ENCODE assay signal across 21 mouse cellular contexts in the genomic region with DNA sequence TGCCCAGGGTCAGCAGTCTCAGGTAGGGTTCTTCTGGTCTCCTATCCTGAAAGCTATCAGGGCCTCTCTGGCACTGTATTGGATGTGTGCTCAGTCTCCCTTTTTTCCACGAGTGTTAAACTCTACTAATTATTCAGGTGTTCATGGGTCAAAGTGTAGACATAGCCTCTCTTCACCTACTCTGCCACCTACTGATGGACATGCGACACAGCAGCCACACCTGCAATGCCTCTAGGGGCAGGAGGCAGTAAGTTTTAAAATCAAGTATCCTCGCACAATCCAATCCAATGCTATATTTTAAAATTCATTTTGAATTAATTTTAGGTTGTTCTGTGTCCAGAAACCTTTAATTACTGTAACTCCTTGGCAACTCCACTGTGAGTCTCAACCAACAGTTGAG.
A peak's percentile ranks its signal among the peaks of the same experiment; 100 is the strongest.
DNase-seq lines count a peak whose midpoint lies in the region; ATAC-seq and TF ChIP-seq lines count a peak whose summit lies in the region.
"Had no signal": no experiment of that assay in that cellular context is flagged by ENCODE, and none has a peak within 500 bp of the region (broad histone marks: within the 10 kb centered on the region; RNA-seq: fewer than 3 reads in every experiment).

No protein-coding gene starts in this region.

- no peaks in the 10 kb centered on the region for H3K36me3 ChIP-seq in heart, postnatal 0 days (replicated peaks; ENCODE audit: control insufficient read depth, insufficient read depth, low read length)
- H3K36me3 ChIP-seq in liver, adult 2 months (ENCODE audit: control insufficient read depth, insufficient read depth, low read length) = no peaks in the 10 kb centered on the region
- H3K36me3 ChIP-seq in ES-Bruce4 (ENCODE audit: control insufficient read depth, insufficient read depth, low read length, poor library complexity, severe bottlenecking) = no peaks in the 10 kb centered on the region
- H3K36me3 ChIP-seq in small intestine, adult 2 months (ENCODE audit: control insufficient read depth, insufficient read depth, low read length) = no peaks in the 10 kb centered on the region
- H3K36me3 ChIP-seq in limb, embryonic 10.5 days = no peaks in the 10 kb centered on the region
- H3K36me3 ChIP-seq: heart, embryonic 12.5 days had no signal

- no peak for TF ChIP-seq EP300 in heart, postnatal 0 days (IDR thresholded peaks at IDR 0.05; ENCODE audit: low read depth)
- no peak for TF ChIP-seq EP300 in ES-Bruce4 (IDR thresholded peaks at IDR 0.05; ENCODE audit: insufficient read depth, low read depth, low read length)

- H3K9me3 ChIP-seq in heart, postnatal 0 days (replicated peaks; ENCODE audit: control insufficient read depth, low read length) = no peaks in the 10 kb centered on the region
- no peaks in the 10 kb centered on the region for H3K9me3 ChIP-seq in ES-Bruce4 (replicated peaks; ENCODE audit: control insufficient read depth, insufficient read depth, low read length, poor library complexity, severe bottlenecking)
- no peaks in the 10 kb centered on the region for H3K9me3 ChIP-seq in limb, embryonic 10.5 days (replicated peaks)
- H3K9me3 ChIP-seq: heart, embryonic 12.5 days had no signal

- ATAC-seq in heart, postnatal 0 days (ENCODE audit: insufficient read depth, low read depth) = no peak
- ATAC-seq: midbrain, embryonic 16.5 days had no signal

- TF ChIP-seq POLR2A in liver, adult 2 months (IDR thresholded peaks at IDR 0.05; ENCODE audit: extremely low read depth, insufficient read depth, low read length) = no peak
- no peak for TF ChIP-seq POLR2A in ES-Bruce4 (IDR thresholded peaks at IDR 0.05; ENCODE audit: insufficient read depth, low read length)
- TF ChIP-seq POLR2A in small intestine, adult 2 months (IDR thresholded peaks at IDR 0.05; ENCODE audit: low read depth, low read length) = no peak

- H3K4me3 ChIP-seq in heart, postnatal 0 days (ENCODE audit: low read depth, low read length) = no peak overlapping the region
- H3K4me3 ChIP-seq in liver, adult 2 months (ENCODE audit: insufficient read depth, low read depth, low read length) = no peak overlapping the region
- no peak overlapping the region for H3K4me3 ChIP-seq in ES-Bruce4 (ENCODE audit: low read depth, low read length)
- no peak overlapping the region for H3K4me3 ChIP-seq in small intestine, adult 2 months (ENCODE audit: low read depth, low read length)
- H3K4me3 ChIP-seq in limb, embryonic 10.5 days = no peak overlapping the region
- H3K4me3 ChIP-seq: gastrocnemius, adult 2 months; heart, embryonic 12.5 days had no signal

- no peak for DNase-seq in heart, postnatal 0 days (ENCODE audit: low spot score)
- DNase-seq in heart, postnatal 14 days = no peak
- DNase-seq in liver, adult 2 months (ENCODE audit: extremely low read depth, low read depth, low spot score) = peak; percentile 18
- no peak for DNase-seq in liver
- no peak for DNase-seq in limb, embryonic 10.5 days (ENCODE audit: low spot score)
- DNase-seq: adrenal gland, postnatal 25 days; cerebellum, adult 11-12 months; cerebellum, postnatal 25 days; gastrocnemius, adult 2 months; heart, postnatal 4 days; kidney, adult 9 months; kidney, postnatal 4 days; lung, adult 18-20 months; lung, postnatal 36 days; retina, postnatal 1 day; right cerebral cortex, postnatal 4 days; thymus, postnatal 36 days had no signal

- H3K4me2 ChIP-seq in heart, postnatal 0 days (ENCODE audit: low read depth, low read length) = no peak overlapping the region
- H3K4me2 ChIP-seq: heart, embryonic 12.5 days had no signal

- peak; percentile 37 for TF ChIP-seq CTCF in heart, postnatal 0 days (IDR thresholded peaks at IDR 0.05; ENCODE audit: low read depth)
- peak; percentile 76 for TF ChIP-seq CTCF in liver, adult 2 months (IDR thresholded peaks at IDR 0.05; ENCODE audit: low read depth, low read length)
- TF ChIP-seq CTCF in ES-Bruce4 (IDR thresholded peaks at IDR 0.05; ENCODE audit: low read depth, low read length) = peak; percentile 66
- TF ChIP-seq CTCF in small intestine, adult 2 months (IDR thresholded peaks at IDR 0.05; ENCODE audit: extremely low read depth, insufficient read length, insufficient replicate concordance, low read depth, low read length) = peak; percentile 32; the same call in 1 of the 2 replicates

- WGBS in heart, postnatal 0 days = 52% methylated on average over 3 of the region's 3 CpGs
- 50% methylated on average over 3 of the region's 3 CpGs for WGBS in liver, adult 2 months
- WGBS in small intestine, adult 2 months = 57% methylated on average over 3 of the region's 3 CpGs
- WGBS in limb, embryonic 10.5 days = 52% methylated on average over 3 of the region's 3 CpGs

- H3K4me1 ChIP-seq in heart, postnatal 0 days (ENCODE audit: control insufficient read depth, insufficient read depth) = no peaks in the 10 kb centered on the region
- no peaks in the 10 kb centered on the region for H3K4me1 ChIP-seq in liver, adult 2 months (ENCODE audit: control insufficient read depth, insufficient read depth, low read length)
- no peaks in the 10 kb centered on the region for H3K4me1 ChIP-seq in ES-Bruce4 (ENCODE audit: control insufficient read depth, insufficient read depth, low read length)
- no peaks in the 10 kb centered on the region for H3K4me1 ChIP-seq in small intestine, adult 2 months (ENCODE audit: control insufficient read depth, insufficient read depth, insufficient read length, low read length)
- no peaks in the 10 kb centered on the region for H3K4me1 ChIP-seq in limb, embryonic 10.5 days
- H3K4me1 ChIP-seq: heart, embryonic 12.5 days had no signal

- no peak overlapping the region for H3K9ac ChIP-seq in heart, postnatal 0 days (replicated peaks; ENCODE audit: low read depth, low read length)
- no peak overlapping the region for H3K9ac ChIP-seq in liver, adult 2 months (ENCODE audit: low read depth, low read length)
- no peak overlapping the region for H3K9ac ChIP-seq in ES-Bruce4 (ENCODE audit: low read depth, poor library complexity, severe bottlenecking)
- H3K9ac ChIP-seq: heart, embryonic 12.5 days had no signal

- intact Hi-C loops in heart, postnatal 14 days (cut with DNase I) = no loop called here

- H3K27me3 ChIP-seq in heart, postnatal 0 days (ENCODE audit: control insufficient read depth, insufficient read depth, low read length) = no peaks in the 10 kb centered on the region
- no peaks in the 10 kb centered on the region for H3K27me3 ChIP-seq in liver, adult 2 months (ENCODE audit: control insufficient read depth, insufficient read depth, low read length)
- H3K27me3 ChIP-seq in ES-Bruce4 (ENCODE audit: control insufficient read depth, insufficient read depth, low read length, poor library complexity, severe bottlenecking) = no peaks in the 10 kb centered on the region
- H3K27me3 ChIP-seq in small intestine, adult 2 months (ENCODE audit: control insufficient read depth, insufficient read depth, low read length) = no peaks in the 10 kb centered on the region
- H3K27me3 ChIP-seq in limb, embryonic 10.5 days (ENCODE audit: low read depth, poor library complexity, severe bottlenecking) = no peaks in the 10 kb centered on the region
- H3K27me3 ChIP-seq: heart, embryonic 12.5 days had no signal

- H3K79me2 ChIP-seq in liver, adult 2 months (ENCODE audit: control insufficient read depth, insufficient read depth, low read length) = no peaks in the 10 kb centered on the region

- H3K27ac ChIP-seq in heart, postnatal 0 days (ENCODE audit: low read depth) = no peak overlapping the region
- H3K27ac ChIP-seq in liver, adult 2 months (replicated peaks; ENCODE audit: insufficient read depth, low read depth, low read length) = no peak overlapping the region
- no peak overlapping the region for H3K27ac ChIP-seq in ES-Bruce4 (ENCODE audit: insufficient read depth, low read length)
- no peak overlapping the region for H3K27ac ChIP-seq in small intestine, adult 2 months (ENCODE audit: insufficient read depth, low read depth, low read length)
- no peak overlapping the region for H3K27ac ChIP-seq in limb, embryonic 10.5 days
- H3K27ac ChIP-seq: gastrocnemius, adult 2 months had no signal
